Mouse (Mus musculus) megakaryocyte, adult 5-6 weeks (primary cell): ENCODE results near the gene Sptb. TPM values are rescaled to one million over a fixed set of nuclear protein-coding genes. Genes with fewer than 3 reads are reported as not detected.

Source experiments
- ATAC-seq: 2 replicates; pipeline ENCODE4 v1.8.0; 2016; ENCODE audit warnings: mild to moderate bottlenecking, inconsistent platforms; ENCODE audit not compliant: poor library complexity, severe bottlenecking
- total RNA-seq, 2 experiments: library from RNA; stranded (forward) in 1 of 2; stranded (reverse) in 1 of 2; fragments of 153-499, 151-499 nt in 1 of 2; fragments of 221-1000, 200-1000 nt in 1 of 2; gene quantifications; 2 replicates each; pipeline versions ENCODE4 v1.2.3 to v1.2.4; 2015 to 2017

Sptb gene
- total RNA-seq, 2 experiments from 2014 or later = 1.3 to 2.4 TPM

DNA sequence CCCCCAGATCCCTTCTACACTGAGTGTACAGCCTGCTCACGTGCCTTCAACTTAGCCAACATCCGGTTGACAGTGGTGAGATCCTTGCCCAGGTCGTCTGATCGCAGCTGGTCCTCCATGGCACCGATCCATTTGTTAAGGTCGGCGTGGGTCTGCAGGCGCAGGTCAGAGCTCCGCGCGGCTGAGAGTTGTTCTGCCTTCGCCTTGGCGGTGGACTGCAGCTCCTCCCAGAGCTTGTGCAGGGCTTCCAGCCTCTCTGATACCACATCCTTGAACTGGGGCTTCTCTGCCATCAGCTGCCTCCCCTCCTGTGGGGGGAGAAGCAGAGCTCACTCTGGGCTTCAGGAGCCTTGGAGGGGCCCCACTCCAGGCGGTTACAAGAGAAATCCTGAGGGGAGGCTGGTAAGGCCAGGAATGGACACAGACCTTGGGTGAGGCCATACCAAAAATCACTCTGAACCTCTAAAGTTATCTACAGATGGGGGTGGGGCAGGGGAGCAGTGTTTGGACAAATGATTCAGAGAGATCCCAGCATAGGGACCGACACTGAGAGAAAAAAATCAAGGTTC, 101.3 kb downstream of the Sptb start:
- no peak for ATAC-seq

DNA sequence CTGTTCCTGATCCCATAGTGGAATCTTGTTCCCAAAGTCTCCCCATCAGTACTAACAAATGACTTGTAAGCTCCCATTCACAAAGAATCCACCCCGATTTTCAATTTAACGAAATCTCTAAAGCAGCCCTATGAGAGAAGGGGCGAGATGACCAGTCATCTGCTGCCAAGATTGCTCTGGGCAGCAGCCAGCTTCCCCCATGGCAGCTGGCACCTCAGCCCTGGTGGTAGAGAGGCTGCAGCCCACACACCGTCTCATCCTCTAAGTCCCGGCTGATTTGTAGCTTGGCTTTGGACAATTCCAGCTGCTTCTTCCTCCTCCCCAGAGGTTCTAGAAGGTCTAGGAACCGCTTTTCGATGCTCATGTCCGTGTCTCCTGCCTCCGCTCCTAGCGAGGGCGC, 102.1 kb downstream of the Sptb start:
- ATAC-seq = no peak

DNA sequence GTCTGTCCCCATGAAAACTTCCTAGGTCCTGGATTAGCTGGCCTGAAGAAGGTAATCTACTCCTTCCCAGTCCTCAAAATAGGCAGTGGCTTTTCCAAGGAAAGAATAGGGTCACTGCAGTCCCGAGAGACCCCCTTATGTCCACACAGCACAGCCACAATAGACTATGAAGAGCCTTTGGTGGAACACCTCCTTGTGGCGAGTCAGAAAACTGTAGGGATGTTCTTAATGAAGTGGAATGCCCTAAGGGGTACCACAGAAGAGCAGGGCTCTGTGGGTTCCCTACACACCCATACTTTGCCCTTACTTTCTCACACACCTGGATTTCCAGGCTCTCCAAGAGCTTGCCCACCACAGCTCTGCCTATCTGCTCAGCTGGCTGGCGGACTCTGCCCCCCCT, 104.5 kb downstream of the Sptb start:
- ATAC-seq = no peak

DNA sequence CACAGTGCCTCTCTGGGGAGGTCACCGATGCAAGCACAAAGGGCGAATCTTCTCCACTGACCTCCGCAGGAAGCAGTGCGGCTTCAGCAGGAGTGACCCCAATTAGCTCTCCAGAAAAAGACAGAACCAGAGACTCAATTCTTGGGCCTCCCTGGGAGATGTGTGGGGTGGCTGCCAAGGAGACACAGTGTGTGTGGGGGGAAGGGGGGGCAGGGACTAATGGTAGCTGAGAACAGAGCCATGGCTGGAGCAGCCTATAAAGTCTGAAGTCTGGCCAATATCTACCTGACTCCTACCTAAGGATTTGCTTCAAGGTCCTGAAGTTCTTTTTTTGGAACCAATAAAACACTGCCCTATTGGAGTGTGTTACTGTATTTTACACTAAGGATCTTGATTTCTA, 105.8 kb downstream of the Sptb start:
- no peak for ATAC-seq

DNA sequence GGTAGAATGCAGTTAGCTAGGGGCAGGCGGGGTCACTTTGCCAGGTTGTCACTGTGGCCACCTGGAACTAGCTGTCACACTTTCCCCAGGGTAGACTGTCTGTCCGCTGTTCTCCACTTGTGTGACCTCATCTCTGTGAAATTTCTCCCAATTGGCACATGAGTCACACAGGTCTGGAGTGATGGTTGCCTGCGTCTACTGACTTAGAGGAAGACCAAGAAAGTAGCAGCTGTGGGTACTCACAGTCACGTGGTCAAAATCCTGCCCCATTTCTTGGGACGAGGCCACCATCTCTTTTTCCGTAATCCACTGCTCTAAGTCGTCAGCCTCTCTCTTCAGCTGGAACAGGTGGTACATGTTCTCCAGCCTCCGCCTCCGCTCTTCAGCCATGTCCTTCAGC, 106.6 kb downstream of the Sptb start:
- no peak for ATAC-seq

DNA sequence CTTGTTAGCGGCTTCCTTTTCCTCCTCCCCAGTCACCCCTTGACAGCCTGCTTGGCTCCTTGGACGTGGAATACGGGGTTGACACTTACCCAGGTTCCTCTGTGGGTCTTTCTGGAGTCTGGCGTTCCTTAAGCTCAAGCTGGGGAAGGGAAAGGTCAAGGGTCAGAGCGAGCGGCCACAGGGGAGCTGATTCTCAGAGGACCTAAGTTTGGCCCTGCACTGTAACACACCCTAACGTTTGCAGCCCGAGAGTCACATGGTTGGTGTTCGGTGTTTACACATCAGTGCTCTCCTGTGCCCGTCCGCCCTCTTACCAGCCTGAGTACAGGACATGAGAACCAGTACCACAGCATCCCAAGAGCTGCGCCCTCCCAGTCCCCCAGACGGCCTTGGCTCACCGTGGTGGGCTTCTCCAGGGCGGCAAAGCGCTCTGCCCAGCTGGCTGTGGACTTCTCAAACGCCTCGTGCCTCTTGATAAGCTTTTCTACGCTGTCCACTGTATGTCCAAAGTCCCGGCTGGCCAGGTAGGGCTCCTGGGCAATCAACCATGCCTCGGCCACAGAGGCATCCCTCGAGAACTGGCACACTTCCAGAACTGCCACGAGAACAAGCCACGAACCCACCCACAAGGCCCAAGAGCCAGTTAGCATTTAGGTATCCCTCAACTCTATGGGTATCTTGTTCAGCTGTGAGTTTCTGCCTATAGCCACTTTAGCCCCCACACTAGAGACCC, 112.0 kb downstream of the Sptb start:
- no peak for ATAC-seq

DNA sequence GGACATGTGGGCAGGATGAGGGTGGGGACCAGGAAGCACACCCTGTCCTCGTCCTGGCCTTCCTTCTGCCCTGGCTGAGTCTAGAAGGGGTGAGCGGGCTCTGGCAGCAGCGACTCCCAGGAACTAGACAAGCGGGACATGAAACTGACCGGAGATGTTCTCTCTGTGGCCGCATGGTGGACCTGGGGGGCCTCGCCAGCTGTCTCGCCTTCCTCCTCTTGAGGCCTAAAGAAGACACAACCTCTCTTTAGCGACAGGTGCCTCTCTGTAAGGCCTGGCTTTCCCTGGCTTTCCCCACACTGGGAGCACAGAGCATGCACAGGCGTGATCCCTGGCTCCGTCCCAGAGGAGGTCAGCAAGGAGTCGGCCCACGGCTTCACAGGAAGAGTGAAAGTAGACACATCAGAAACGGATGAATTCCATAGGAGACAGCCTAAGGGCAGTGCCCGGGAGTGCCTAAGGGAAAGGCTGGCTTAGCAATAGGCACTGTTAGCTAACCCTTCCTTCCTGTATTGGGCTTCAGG, 112.7 kb downstream of the Sptb start:
- ATAC-seq = no peak

DNA sequence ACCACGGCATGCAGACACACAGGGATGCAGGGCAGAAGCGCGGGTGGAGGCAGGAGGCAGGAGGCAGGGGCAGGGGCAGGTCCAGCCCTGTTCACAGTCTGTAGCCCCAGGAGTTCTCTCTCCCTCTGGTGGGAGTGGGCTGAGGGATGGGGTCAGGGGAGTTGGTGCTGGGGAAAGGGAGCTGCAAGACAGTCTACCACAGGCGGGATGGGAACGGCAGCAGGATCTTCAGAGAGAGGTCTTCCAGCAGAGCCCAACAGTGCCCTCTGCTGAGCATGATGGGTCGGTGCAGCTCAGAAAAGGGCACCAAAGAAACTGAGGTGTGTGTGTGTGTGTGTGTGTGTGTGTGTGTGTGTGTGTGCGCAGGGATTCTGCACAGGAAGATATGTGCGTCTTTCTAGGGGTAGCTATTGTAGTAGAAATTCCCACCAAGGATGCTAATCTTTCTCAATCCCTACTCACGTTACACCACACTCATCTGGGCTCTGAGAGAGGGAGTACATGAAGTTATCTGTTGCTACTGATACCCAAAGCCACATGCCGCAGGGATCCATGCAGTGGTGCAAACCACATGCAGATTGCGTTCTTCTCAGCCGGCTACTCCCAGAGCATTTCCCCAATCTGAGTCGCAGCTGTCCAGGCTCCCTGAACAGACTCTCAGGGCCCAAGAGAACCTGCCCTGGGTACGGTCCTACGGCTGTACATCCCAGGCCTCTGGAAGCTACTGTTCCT, 113.9 kb downstream of the Sptb start:
- peak; percentile 49 for ATAC-seq

DNA sequence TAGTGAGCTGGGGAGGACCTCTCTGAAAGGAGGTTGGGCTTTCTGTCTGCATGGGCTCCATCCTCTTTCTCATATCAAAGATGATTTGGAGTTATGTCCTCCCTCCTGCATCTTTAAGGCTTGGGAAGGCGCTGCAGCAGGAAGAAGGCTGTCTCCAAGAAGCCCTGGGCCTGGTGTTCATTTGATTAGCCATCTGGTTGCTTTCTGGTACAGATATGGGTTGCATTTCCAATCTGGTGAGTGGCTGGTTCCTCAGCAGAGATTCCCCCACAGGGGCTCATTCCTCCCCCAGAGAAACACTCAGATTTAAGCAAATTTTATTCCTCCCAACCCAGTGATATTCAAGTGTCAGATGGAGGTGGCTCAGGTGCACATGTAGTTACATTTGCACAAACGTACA, 114.5 kb downstream of the Sptb start:
- ATAC-seq = no peak

DNA sequence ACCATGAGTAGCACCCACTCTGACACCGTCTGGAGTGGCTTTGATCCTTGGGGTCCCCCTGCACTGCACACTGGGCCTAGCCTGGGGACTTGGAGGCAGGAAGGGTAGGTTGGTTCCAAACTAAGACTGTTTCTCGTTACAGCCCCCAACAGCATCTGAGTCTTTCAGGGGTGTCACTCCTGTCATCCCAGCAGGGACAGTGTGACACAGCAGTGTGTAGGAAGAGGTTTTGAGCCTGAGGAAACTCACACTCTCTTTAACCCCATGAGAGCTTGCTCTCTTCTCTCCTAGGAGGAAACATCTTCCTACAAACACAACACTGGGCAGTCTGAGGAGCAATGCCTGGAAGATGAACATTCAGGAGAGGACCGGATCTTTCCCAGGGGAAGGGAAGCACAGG, 115.8 kb downstream of the Sptb start:
- ATAC-seq = no peak

DNA sequence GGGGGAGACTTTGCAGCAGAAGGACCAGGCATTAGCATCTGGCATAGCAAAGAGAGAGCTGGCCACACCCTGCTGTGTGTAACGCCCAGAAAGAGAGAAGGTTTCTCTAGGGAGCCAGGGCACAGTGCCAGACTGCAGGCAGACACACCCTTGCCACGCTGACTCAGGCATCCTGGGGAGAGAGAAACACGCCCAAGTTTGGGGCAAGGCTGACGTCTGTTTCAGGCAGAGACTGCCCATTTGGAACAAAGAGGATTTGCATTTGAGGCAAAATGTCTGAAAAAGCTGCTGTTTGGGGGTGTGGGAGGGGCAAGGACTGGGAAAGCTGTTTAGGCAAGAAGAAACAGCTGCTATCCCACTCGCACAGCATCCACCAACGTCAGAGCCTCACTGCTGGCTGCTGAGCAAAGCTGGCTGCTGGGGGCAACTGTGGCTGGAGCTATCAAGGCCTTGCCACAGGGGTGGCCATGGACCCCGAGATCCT, 116.5 kb downstream of the Sptb start:
- peak; percentile 81 for ATAC-seq

DNA sequence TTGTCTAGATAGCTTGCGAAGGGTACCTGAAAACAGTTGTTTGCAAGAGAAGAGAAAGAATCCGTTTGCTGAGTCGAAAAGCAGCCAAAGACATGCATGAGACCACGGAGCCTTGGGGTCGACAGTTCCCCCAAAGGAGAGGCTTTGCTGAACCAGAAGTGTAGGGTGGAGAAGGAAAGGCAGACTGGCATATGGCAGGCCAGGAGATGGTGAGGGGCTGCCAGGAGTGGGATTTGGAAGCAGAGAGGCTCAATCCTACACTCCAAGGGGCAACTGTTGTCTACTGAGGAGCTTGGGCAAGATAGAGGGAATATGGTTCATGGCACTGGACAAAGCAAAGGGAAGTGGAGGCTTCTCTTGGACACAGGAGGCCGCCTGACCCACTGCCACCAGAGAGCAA, 117.1 kb downstream of the Sptb start:
- no peak for ATAC-seq

DNA sequence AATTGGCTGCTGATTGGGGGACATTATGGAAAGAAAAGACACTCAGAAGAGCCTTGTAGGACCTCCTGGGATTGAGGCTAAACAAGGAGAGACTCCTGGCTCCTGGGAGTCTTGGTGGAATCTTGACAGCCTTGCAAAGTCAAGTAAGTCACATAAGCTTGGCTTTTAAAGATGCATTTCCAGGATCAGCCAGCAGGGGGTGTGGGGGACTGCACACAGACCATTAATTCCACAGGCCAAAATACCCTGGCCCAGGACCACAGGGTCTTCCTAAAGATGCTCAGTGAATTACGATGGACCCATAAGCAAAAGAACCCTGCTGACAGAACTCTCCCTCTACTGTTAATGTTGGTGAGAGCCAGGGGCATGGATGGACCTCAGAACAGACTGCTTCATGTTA, 118.1 kb downstream of the Sptb start:
- no peak for ATAC-seq

DNA sequence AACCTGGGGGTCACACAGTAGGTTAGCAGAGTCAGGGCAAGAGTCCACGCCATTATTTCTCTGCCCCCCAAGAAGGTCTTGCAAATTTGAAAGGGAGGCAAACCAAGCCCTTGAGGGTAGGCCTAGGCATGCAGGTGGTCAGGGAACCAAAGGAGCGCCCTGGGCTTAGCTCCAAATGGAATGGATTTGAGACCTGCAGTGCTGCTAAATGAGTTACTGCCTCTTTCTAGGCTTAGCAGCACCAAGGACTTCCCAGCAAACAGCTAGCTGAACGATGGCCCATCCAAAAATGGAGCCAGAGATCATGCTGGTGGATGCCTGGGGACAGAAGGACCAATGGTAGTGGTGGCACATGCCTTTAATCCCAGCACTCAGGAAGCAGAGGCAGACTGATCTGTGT, 119.3 kb downstream of the Sptb start:
- ATAC-seq = no peak

DNA sequence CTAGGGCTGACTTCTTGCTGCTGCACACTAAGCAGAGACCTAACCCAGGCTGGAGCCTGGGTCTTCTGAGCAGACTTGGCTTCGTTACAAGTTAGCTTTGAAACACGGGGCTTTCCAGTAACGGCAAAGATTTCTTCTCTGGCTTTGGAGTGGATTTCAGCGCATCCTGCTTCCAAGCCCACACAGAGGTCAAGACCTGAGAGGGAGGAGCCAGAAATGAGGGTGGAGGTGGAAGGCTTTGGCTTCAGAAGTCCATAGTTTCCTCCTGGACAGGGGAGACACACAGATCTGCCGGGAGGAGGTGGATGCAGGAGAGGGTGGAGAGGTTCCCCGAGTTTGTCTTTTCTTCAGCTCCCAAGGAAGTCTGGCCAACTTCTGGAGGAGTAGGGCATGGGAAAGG, 120.8 kb downstream of the Sptb start:
- no peak for ATAC-seq

DNA sequence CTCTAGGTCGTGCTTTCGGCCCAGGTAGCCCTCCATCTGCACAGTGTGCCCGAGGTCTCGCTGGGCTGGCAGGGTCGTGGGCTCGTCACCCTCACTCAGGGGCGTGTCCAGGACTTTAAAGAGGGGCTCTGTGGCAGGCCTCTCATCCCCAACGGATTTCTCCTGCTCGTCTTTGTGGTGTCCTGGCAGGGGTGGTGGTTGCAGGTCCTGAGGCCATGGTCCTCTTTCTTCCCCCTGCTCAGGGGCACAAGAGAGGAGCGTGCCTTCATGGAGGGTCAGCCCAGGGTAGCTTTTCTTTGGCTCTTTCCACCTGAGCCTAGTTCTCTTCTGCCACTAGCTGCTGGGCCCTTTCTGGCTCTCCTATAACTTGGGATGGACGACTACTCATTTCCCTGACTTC, 123.0 kb downstream of the Sptb start:
- no peak for ATAC-seq

DNA sequence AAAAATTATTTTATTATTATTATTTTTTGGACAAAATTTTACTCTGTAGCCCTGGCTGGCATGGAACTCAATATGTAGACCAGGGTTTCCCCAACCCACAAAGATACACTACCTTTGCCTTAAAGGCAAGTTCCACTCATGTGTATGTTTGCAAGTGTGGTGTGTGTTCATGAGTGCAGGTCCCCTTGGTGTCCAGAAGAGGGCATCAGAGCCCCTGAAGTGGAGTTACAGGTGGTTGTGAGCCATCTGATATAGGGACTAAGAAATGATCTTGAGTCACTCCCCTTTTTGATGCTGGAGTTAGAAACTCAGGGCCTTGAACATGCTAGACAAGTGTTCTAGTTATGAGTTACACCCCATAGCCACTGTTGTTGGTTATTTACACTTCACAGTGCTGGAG, 125.3 kb downstream of the Sptb start:
- no peak for ATAC-seq

DNA sequence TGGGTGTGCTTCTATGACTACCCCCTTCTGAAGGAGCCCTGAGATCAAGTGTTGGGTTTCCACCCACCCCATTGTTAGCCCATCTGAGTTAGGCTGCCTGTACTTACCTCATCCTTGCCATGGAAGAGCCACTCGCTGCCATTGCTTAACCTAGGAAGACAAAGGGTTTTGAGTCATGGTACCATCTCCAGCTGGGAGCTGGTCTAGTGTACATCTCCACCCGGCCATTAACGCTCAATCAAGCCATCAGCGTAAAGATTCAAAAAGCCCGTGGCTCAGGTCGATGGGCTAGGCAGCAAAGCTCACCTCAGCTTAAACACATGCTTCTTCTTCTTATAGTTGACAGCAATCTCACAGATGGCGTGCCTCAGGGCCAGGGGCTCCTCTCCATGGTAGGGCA, 126.9 kb downstream of the Sptb start:
- no peak for ATAC-seq

DNA sequence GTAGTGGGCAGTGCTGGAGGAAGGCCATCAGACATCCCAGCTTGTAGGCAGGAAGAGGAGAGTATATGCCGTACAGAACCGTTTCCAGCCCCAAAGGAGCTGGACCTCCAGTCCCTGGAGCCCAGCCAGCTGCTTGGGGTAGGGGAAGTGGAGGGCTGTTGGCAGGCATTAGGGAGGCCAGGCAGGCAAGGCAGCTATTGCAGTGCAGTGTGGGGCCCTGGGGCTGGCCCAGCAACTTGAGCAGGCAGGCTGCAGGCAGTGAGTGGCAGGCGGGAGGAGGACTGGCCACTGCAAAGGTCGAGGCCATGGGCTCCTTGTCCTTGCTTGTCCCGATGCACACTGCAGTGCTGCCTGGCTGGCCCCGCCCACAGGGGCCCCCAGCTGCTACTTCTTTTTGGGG, 127.5 kb downstream of the Sptb start:
- peak; percentile 41 for ATAC-seq

DNA sequence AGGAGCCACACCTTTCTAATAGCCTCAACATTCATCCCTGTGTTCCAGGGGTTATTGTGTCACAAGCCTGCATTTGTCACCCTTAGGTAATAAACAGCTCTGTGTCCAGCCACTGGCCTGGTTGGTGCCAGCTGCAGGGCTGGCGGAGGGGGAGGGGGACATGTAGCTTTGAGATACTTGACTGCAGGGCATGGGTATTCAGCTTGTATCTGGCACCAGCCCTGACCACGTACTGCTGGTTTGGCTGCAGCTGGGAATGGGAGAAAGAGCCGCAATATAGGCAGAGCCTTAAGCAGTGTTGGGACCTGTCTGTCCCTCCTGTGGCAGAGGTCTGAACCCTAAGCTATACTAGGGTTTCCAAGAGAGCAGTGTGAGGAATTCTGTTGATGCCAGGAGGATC, 128.2 kb downstream of the Sptb start:
- ATAC-seq = no peak

DNA sequence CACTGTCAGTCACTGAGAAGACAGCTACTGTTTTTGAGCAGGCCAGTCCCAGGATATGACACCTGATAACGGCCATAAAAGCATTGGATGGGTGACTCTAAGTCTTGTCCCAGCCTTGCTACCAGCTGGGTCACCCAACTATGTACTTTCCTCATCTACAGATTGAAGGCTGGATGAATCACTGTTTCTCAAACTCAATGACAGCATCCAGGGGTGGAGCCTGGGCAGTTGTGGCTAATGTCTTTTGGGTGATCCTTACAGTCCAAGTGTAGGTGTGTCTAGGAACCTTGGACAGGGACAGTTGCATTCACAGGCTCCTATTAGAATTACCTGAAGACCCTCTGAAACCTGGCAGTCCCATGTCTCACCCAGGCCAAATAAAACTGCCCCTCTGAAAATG, 130.5 kb downstream of the Sptb start:
- no peak for ATAC-seq

DNA sequence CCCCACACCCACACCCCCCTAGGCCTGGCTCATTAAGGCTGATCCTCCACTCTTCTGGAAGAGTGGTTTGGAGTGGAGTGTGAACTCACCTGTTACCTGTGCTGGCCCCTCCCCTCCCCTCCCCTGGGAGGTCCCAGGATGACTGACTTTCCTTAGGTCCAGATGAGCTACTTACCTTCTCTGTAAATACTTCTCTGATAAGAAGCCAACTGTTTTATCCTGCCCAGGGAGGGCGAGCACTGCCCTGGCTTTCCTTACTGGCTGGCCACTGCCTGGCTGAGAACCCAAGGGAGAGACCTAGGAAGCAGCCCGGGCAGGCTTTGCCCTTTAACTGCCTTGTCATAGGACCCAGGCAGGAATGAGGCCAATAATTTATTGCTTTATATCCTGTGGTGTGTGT, 131.9 kb downstream of the Sptb start:
- no peak for ATAC-seq
